Mouse (Mus musculus) erythroblast, embryonic 14.5 days (primary cell): ENCODE results near the gene Zdhhc20.

Experiments used
- GATA1 ChIP-seq: IDR thresholded peaks from 2 replicates; pipeline ENCODE4 v1.6.1; 2012; ENCODE audit warnings: low read length, inconsistent platforms, mixed read lengths
- TAL1 ChIP-seq: IDR thresholded peaks from 3 replicates; pipeline ENCODE4 v1.6.1; 2012; ENCODE audit warnings: low read length, inconsistent platforms, mixed read lengths

DNA sequence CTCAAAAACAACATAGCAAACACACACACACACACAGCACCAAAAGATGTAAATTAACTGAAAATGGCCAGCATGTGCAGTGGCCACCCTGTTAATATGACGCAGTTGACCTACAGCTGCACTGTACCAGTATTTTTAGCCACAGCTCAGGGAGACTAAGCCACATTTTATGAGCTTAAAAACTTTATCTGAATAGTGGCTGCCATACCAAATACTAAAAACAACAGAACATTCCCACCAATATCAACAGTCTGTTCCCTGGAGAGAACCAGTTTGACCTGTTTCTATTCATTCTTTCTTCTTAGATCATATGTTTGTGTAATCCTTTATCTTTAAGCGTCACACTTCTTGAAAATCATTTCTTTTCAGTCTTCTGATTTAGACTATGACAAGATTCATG lies 79.2 kb downstream of the Zdhhc20 start:
- TF ChIP-seq TAL1: no peak
- TF ChIP-seq GATA1: no peak
